Mouse (Mus musculus): Measurements from ENCODE around the gene Nfyc.

Nfyc gene

DNA sequence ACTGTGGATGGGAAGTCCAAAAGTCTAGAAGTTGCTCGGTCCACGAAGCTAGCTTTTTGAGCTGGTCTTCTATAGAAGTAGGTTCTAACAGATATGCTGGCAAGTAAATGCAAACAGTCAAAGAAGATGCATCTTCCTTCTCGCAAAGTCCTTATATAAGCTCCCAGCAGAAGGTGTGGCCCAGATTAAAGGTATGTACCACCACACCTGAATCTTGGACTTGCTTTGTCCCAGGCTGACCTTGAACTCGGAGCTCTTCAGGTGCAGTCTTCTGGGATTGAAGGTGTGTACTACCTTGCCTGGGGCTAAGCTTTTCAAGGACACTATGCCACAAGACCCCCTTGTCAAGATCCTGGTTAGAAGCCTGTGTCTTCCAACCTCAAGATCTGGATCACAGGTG lies at the start of gene Nfyc:
TSS of gene Nfyc (minus strand) at position 101 of the 400 bp plus-strand sequence.
- DNase-seq (ENCODE audit: low spot score) = no peak

DNA sequence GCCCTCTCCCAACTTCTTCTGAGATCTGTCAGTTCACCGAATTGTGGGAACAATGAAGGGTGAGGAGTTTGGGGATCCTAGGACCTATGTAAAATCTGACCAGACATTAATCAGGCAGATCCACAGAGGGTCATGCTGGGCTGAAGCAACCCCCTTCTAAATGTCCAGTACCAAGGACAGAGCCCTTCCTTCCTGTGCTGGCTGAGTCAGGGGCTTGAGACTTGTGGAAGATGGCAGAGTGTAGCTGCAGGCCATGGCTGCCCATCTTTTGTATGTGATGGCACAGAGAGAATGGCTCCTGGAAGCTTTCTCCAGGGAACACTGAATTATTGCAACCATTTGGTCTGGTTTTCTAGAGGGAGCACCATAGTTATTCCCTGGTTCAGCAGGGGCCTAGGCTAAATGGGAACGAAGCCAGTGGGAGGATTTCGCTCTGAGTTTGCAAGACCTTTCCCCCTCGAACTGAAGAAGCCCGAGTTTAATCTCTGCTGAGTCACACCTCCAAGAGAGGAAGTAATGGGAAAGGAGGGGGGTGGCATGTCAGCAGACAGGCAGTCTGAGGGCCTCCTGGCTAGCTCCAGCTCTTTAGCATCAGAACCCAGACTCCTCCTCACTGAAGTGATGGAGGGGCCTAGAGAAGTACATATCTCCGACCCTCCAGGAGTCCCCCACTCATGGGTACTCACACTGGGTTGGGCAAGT lies 49.5 kb upstream of the Nfyc start:
- no peak for DNase-seq (ENCODE audit: low spot score)

DNA sequence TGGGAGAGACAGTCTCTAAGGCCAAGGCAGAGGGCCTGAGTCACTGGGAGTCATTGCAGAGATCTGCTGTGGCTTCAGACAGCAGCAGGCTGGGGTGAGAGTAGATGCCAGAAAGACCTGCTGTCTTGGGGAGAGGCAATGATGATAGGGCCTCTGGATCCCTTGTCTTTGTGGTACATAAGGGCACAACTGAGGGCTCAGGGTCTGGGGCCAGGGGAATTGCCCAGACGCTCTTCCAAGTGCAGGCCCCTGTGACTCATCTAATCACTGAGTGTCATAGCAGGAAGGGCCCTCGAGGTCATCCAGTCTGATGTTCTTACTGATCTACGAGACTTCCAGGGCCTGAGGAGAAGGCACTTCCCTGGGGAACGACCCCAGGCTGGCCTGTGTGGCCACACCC lies 48.0 kb upstream of the Nfyc start:
- no peak for DNase-seq (ENCODE audit: low spot score)

DNA sequence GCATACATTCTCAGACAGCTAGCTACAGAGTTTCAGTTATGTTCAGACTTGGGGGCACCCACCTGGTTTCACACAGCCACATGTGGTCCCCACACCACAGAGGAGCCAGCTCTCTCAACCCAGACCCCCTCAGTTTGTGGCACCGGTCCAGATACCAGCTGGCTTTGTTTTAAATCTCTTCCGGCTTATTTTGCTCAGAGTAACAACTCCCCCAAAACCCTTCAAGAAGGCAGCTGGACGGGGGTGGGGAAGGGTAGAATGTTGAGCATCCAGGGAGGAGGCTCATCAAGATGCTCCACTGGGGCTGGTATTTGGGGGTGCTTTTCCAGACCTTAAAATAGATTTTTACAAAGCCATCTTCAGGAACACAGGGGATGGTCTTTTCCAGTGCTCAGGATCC lies 47.4 kb upstream of the Nfyc start:
- no peak for DNase-seq (ENCODE audit: low spot score)

GRCm38 (mm10) chr4:120875961-120876360 lies 44.6 kb upstream of the Nfyc start:
- no peak for DNase-seq (ENCODE audit: low spot score)

GRCm38 (mm10) chr4:120870262-120870748 lies 38.9 kb upstream of the Nfyc start:
- no peak for DNase-seq (ENCODE audit: low spot score)

DNA sequence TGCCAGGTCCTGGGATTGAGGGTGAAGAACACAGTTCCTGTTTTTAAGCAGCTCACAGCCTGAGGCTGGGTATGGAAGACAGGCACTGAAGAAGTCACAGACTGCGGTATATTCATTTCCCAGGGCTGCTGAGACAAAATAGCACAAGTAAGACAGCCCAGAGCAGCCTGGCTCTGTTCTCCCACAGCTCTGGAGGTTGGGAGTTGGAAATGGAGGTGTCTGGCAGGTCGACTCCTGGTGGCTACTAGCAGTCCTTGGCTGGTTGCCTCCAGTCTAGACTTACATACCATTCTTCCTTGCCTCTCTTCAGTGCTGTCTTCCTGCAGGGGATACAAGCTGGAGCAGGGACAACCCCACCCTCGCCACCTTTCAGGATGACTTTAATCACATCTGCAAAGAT lies 37.6 kb upstream of the Nfyc start:
- no peak for DNase-seq (ENCODE audit: low spot score)

- DNase-seq (ENCODE audit: low spot score) = no peak
These were observed 36.9 kb upstream of the Nfyc start for GRCm38 (mm10) chr4:120868246-120868645.

DNA sequence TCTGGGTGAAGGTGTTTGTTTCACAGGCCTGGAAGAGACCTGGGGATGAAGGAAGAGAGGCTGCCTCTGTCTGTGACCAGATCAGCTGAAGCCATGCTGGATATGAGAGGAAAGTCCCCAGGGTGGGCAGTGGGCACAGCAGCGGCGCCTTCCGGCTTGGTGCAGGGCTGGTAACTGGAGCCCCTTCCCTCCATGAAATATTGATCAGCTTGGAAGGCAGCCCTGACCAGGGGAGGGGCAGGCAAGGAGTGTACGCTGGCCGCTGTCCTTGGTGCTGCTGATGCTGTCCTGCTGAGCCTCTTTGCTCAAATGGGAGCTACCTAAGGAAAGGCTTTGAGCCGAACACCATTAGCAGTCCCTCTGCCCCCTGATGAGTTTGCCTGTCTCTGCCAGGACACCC lies 34.8 kb upstream of the Nfyc start:
- DNase-seq (ENCODE audit: low spot score) = no peak

DNA sequence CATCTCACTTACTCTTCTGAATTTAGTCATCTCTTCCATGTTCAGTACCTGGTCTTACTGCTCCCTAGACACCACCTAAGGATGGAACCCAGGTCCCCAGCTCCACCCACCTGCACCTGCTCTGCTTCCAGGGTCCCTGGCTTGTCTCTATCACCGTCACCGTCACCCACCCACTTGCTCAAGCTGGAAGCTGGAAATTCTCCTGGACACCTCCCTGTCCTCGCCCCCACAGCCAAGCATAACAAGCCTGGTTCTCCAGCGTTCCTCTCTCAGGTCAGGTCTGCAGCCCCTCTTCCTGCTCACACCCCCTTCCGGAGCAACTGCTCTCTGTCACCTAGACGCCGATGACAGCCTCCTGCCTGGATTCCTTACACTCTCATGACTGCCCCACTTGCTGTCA lies 28.5 kb upstream of the Nfyc start:
- DNase-seq (ENCODE audit: low spot score) = no peak

- DNase-seq (ENCODE audit: low spot score) = no peak
These were observed 25.0 kb upstream of the Nfyc start for GRCm38 (mm10) chr4:120856376-120856775.

- DNase-seq (ENCODE audit: low spot score) = no peak
These were observed 24.1 kb upstream of the Nfyc start for GRCm38 (mm10) chr4:120855360-120856060.

GRCm38 (mm10) chr4:120854588-120855319 lies 23.4 kb upstream of the Nfyc start, which contains the start of gene Rims3:
TSS of gene Rims3 (plus strand) at chr4:120854816.
- DNase-seq (ENCODE audit: low spot score) = peak; percentile 9

- DNase-seq (ENCODE audit: low spot score) = peak; percentile 31
These were observed 19.6 kb upstream of the Nfyc start for GRCm38 (mm10) chr4:120850946-120851345.

GRCm38 (mm10) chr4:120849451-120849850 lies 18.1 kb upstream of the Nfyc start:
- DNase-seq (ENCODE audit: low spot score) = no peak

DNA sequence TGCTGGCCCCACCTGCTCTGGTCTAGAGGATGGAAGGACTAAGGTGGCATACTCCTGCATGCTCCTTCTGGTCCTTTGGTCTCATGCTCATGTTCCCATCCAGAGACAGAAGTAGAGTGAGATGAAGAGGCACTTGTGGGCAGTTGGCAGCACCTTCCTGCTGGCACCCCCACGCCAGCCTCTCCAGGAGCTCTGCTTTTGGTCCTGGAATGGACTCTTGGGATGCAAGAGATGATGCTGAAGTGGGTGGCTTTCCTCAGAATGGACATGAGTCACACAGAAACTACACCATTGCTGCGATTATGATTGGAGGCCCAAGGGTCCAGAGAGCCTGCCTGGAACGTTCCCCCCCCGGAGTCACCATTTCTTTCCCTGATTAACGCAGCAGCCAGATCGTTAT lies 17.5 kb upstream of the Nfyc start:
- no peak for DNase-seq (ENCODE audit: low spot score)

DNA sequence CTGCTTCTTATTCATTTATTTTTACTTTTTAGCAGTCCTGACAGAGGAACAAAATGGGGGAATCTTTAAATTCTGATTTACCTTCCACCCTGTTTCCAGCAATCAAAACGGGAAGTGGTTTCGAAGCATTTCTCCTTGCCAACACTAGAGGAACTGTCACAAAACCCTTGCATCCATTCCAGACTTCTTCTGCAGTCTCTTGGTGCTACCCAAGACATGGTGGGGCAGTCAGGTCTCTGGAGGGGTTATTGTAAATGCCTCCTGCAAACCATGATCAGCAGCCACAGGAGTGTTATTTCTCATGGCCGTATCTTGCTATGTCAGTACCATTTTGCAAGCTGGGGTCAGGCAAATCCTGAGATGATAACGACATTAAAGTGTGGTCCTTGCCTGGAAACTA lies 13.7 kb upstream of the Nfyc start:
- DNase-seq (ENCODE audit: low spot score) = no peak

DNA sequence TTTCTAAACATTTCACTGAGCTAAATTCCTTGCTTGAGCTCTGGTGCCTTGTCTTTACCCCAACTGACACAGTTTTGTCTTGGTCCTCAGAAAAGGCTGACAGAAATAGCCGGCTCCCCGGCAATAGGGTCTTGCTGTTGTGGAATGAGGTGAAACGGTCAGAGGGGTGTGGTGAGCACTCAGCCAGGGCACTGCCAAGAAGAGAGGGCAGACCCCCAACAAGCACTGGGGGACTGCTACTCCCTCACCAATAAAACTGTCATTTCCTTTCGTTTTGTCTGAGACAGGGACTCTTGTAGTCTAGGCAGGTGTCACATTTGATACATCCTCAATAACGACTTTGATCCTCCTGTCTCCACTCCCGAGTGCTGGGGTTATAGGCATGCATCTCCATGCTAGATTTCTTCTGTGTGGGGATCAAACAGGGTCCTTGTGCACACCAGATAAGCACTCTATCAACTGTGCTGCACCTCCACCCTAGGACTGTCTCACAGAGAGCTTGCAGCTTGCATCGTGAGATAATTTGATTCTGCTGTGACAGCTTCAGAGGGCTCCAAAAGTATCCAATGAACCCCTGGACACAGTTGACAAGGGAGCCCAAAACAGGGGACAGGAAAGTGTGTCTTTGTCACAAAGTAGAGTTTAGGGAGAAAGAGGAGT lies 13.2 kb upstream of the Nfyc start:
- no peak for DNase-seq (ENCODE audit: low spot score)

GRCm38 (mm10) chr4:120841342-120841741 lies 10.0 kb upstream of the Nfyc start:
- DNase-seq (ENCODE audit: low spot score) = no peak

DNA sequence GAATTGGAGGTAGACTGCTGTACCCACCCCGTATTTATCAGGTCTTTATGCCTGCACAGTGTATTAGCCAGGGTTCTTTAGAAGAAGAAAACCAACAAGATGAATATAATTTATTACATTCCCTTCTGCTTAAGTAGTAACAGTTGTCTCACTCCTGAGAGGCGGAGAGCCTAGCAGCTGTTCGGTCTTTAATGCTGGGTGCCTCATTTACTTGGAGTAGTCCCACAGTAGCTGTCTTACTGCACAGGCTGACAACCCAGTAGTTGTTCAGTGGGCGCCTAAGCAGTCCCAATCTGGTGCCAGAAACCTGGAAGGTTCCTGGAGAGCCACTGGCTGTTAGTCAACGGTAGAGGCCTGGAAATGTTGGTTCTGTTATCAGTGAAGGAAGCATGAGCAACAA lies 605 bp downstream of the Nfyc start:
- no peak for DNase-seq (ENCODE audit: low spot score)

GRCm38 (mm10) chr4:120826418-120826817 lies 5.0 kb downstream of the Nfyc start:
- no peak for DNase-seq (ENCODE audit: low spot score)

- peak; percentile 86 for DNase-seq (ENCODE audit: low spot score)
These were observed 5.6 kb downstream of the Nfyc start for GRCm38 (mm10) chr4:120825577-120826326.

Data from ovary, postnatal 10 days (tissue).